Mouse (Mus musculus) kidney, embryonic 15.5 days (tissue): ENCODE data around the gene Msantd2. TPM values are rescaled to one million over a fixed set of nuclear protein-coding genes. Genes with fewer than 3 reads are reported as not detected.
A peak's percentile ranks its signal among the peaks of the same experiment; 100 is the strongest.

Experiments used
- ATAC-seq: fragments of 200-750 bp; cut with Nextera tagmentation; replicated peaks from 2 replicates; pipeline ENCODE4 v1.8.0; 2017; ENCODE audit warnings: moderate TSS enrichment; ENCODE audit not compliant: low FRiP score
- H3K27ac ChIP-seq: fragments of 300-500 bp; sonication (generic); 2 replicates; pipeline ENCODE4 v1.5.1; 2015; ENCODE audit warnings: mild to moderate bottlenecking, inconsistent platforms
- H3K27me3 ChIP-seq: fragments of 300-500 bp; sonication (generic); 2 replicates; pipeline ENCODE4 v1.6.1; 2015; ENCODE audit warnings: inconsistent platforms
- H3K36me3 ChIP-seq: fragments of 300-500 bp; sonication (generic); 2 replicates; pipeline ENCODE4 v1.6.1; 2015; ENCODE audit warnings: inconsistent platforms
- H3K4me1 ChIP-seq: fragments of 300-500 bp; sonication (generic); 2 replicates; pipeline ENCODE4 v1.6.1; 2015; ENCODE audit warnings: inconsistent platforms
- H3K4me2 ChIP-seq: fragments of 300-500 bp; sonication (generic); 2 replicates; pipeline ENCODE4 v1.6.1; 2015; ENCODE audit warnings: moderate library complexity, mild to moderate bottlenecking, inconsistent platforms
- H3K4me3 ChIP-seq: fragments of 300-500 bp; sonication (generic); replicated peaks from 2 replicates; pipeline ENCODE4 v1.5.1; 2015; ENCODE audit warnings: mild to moderate bottlenecking, inconsistent platforms
- H3K9ac ChIP-seq: fragments of 300-500 bp; sonication (generic); 2 replicates; pipeline ENCODE4 v1.6.1; 2015; ENCODE audit warnings: mild to moderate bottlenecking, inconsistent platforms
- H3K9me3 ChIP-seq: fragments of 300-500 bp; sonication (generic); replicated peaks from 2 replicates; pipeline ENCODE4 v1.6.1; 2016; ENCODE audit warnings: inconsistent platforms
- WGBS: fragments of 180-500 bp; shearing (Covaris S2); methylation state at CpG from one replicate; pipeline ENCODE4 v1.1.7; 2015; ENCODE audit warnings: mixed read lengths; 5-methylcytosine and 5-hydroxymethylcytosine counted together
- polyA plus RNA-seq: library from polyadenylated mRNA; unstranded; fragments of >200 nt; fragmentation: Nextera tagmentation; extraction: Ambion mirVana; gene quantifications from 2 replicates; pipeline ENCODE4 v1.2.1, GENCODE M21; 2015

The Msantd2 gene
- polyA plus RNA-seq, 1 experiment from 2014 or later, result 23.9 TPM

DNA sequence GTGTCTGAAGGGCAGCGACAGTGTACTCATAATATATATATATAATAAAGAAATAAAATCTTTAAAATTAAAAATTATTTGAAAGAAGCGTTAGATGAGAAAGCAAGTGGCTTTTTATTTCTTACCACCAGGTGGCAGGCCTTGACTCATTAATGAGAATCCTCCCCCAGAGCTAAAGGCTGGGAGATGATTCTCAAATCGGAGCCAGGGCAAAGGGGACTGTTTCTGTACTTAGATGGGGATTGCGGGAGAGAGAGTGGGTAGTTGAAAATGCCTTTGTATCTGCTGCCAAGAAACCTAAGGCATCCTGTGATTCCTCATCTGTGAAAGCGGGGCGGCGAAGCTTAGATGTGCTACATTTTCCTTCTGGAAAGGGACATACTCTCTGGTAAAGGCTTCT lies 26.4 kb upstream of the Msantd2 start:
- H3K4me3 ChIP-seq, result no peak overlapping the region
- no peak overlapping the region for H3K9ac ChIP-seq
- H3K27ac ChIP-seq, result no peak overlapping the region
- no peaks in the 10 kb centered on the region for H3K9me3 ChIP-seq
- H3K4me2 ChIP-seq, result 0 out of 2 replicates have a peak overlapping the region, but pooled peaks have one; percentile 25
- H3K4me1 ChIP-seq, result peaks cover 16% of the 10 kb centered on the region
- peaks cover 71% of the 10 kb centered on the region for H3K27me3 ChIP-seq
- 9% methylated on average over 7 of the region's 7 CpGs for WGBS
- no peak for ATAC-seq
- no peaks in the 10 kb centered on the region for H3K36me3 ChIP-seq

DNA sequence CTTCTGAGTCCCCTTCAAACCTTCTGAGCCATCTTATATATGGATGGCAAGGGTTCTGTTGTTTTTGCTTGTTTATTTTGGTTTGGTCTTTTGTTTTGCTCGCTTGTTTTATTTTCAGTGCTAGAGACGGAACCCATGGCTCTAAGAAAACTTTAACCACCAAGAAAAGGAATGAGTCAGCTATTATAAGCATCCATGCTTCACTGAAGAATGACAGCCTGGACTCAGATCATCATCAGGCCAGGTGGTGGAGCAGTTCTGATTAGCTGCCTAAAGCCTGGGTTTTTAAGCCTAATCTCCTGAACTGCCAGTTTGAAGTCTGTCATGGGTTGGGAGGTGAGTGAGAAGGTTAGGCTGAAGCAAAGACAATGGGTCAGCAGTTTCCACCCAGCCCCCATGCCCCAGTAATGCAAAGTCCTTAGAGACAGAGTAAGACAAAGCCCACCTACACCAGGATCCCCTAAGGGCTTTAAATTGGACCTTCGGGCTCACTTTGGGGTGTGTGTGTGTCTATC lies 15.5 kb upstream of the Msantd2 start:
- Histone ChIP-seq H3K27ac (no peak overlapping the region), H3K9me3 (no peaks in the 10 kb centered on the region), H3K27me3 (peaks cover 6% of the 10 kb centered on the region; the same call in 1 of the 2 replicates), H3K4me1 (no peaks in the 10 kb centered on the region), H3K9ac (no peak overlapping the region), H3K4me2 (no peak overlapping the region), H3K4me3 (no peak overlapping the region), H3K36me3 (no peaks in the 10 kb centered on the region)
- ATAC-seq, result 0 out of 2 replicates have a peak, but pooled peaks have one; percentile 22
- WGBS, result 68% methylated on average over 3 of the region's 3 CpGs

DNA sequence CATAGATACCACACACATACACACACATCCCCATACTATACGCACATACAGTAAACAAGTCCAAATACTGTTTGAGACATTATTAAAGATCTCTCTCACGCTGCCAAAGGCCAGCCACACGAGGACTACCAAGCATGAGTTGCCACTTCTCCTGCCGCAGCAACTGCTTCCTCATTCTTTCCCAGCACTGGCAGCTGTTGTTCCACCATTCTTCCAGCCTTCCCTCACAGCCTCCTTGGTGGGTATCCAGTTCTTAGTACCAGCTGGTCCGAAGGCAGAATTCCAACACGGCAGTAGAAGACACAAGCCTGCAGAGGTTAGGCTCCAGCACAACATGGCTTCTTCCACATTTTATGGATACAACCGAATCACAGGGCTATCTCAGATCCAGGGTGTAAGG lies 14.2 kb upstream of the Msantd2 start:
- WGBS, result 88% methylated on average over 7 of the region's 7 CpGs
- H3K4me2 ChIP-seq, result no peak overlapping the region
- H3K9ac ChIP-seq, result no peak overlapping the region
- H3K4me1 ChIP-seq, result no peaks in the 10 kb centered on the region
- no peak overlapping the region for H3K4me3 ChIP-seq
- H3K9me3 ChIP-seq, result no peaks in the 10 kb centered on the region
- ATAC-seq, result no peak
- H3K27me3 ChIP-seq, result peaks cover 6% of the 10 kb centered on the region; the same call in 1 of the 2 replicates
- no peaks in the 10 kb centered on the region for H3K36me3 ChIP-seq
- H3K27ac ChIP-seq, result no peak overlapping the region

DNA sequence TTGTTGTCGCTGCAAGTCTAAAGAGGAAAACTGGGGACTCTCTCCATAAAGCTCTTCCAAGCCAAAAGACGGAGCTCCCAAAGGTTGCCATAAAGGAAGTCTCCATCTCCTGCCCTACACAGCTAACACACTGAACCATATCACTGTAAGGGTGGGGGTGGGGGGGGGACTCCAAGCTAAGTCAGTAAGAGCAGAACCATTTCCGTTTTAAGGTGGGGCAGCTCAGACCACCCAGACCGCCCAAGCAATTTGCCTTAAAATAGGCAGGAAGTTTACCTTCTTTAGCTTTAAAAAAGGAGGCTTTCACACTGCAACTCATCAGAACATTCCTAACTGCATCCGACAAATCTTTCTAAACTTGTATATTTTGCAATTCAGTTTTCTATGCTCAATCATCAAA lies 4.0 kb upstream of the Msantd2 start:
- no peak for ATAC-seq
- Histone ChIP-seq H3K27me3 (no peaks in the 10 kb centered on the region), H3K9me3 (no peaks in the 10 kb centered on the region), H3K4me3 (no peak overlapping the region), H3K36me3 (no peaks in the 10 kb centered on the region), H3K9ac (no peak overlapping the region), H3K4me2 (no peak overlapping the region), H3K27ac (no peak overlapping the region), H3K4me1 (peaks cover 10% of the 10 kb centered on the region)
- 49% methylated on average over 5 of the region's 5 CpGs for whole genome bisulfite sequencing

DNA sequence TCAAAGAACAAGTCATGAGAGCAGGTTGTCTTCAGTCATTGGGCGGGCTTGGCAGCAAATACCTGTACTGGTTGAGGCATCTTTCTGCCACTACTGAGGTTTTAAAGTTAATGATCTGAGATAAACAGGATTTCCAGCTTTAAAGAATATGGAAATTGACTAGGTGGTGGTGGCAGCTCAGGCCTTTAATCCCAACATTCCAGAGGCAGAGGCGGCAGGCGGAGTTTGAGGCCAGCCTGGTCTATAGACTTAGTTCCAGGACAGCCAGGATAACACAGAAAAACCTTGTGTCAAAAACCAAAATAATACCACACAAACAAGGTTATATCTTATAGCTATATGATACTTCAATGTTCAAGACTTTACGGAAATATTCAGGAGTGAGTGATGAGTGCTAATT lies 1.1 kb upstream of the Msantd2 start:
- ATAC-seq, result no peak
- 41% methylated on average over 4 of the region's 4 CpGs for WGBS
- peak overlapping the region; percentile 85; the same call in 1 of the 2 replicates for H3K9ac ChIP-seq

DNA sequence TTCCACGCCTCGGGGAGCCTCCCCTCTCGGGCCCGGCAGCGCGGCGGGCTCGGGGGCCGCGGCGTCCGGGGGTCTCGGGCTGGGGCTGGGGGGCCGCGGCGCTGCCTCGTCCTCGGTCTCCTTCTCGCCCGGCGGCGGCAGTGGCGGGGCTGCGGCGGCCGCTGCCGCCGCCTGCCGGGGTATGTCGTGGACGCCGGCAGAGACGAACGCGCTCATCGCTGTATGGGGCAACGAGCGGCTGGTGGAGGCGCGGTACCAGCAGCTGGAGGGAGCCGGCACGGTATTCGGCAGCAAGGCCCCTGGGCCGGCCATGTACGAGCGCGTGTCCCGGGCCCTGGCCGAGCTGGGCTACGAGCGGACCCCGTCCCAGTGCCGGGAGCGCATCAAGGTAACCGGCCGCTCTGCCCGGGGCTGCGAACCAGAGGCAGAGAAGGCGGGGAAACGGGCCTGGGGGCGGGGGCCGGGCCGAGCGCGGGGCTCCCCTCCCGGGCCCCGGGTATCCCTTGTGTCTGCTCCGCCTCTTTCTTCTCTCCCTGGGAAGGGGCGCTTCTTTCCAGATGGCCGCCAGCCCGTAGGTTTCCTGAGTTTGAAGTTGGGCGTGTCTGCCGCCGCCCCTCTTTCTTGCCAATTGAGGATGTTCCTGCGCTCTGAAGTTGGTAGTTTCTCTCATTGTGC lies 464 bp downstream of the Msantd2 start:
- H3K9me3 ChIP-seq, result no peaks in the 10 kb centered on the region
- no peaks in the 10 kb centered on the region for H3K27me3 ChIP-seq
- no peaks in the 10 kb centered on the region; the same call in 1 of the 2 replicates for H3K36me3 ChIP-seq
- WGBS, result under 1% methylated on average over 66 of the region's 75 CpGs
- H3K4me1 ChIP-seq, result peaks cover 21% of the 10 kb centered on the region
- peak overlapping the region; percentile 85 for H3K9ac ChIP-seq
- ATAC-seq, result peak; percentile 79
- H3K27ac ChIP-seq, result peak overlapping the region; percentile 100
- H3K4me3 ChIP-seq, result peak overlapping the region; percentile 84
- peak overlapping the region; percentile 85 for H3K4me2 ChIP-seq

More for the DNA sequence above, 1.1 kb upstream of the Msantd2 start:
- peak overlapping the region; percentile 100 for H3K27ac ChIP-seq
- H3K9me3 ChIP-seq, result no peaks in the 10 kb centered on the region
- H3K4me2 ChIP-seq, result peak overlapping the region; percentile 85
- H3K36me3 ChIP-seq, result no peaks in the 10 kb centered on the region; the same call in 1 of the 2 replicates
- H3K4me3 ChIP-seq, result peak overlapping the region; percentile 84
- H3K4me1 ChIP-seq, result peaks cover 21% of the 10 kb centered on the region
- H3K27me3 ChIP-seq, result no peaks in the 10 kb centered on the region

DNA sequence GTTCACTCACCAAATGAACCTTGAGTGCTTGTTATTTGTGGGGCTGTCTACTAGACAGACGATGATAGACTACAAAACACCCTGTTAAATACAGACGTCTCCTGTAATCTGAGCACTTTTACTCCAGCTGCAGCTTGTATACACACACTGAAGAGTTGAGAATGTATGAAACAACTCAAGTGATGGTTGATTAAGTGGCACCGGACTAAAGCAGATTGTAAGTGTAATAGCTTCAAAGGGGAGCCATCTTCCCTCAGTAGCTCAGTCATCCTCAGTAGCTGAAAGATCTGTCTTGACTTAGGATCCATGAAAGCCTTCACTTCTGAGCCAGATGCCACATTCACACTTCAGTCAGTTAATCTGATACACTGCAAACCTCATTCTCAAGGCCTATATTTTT lies 6.6 kb downstream of the Msantd2 start:
- no peak overlapping the region for H3K4me2 ChIP-seq
- peaks cover 4% of the 10 kb centered on the region for H3K4me1 ChIP-seq
- no peaks in the 10 kb centered on the region for H3K27me3 ChIP-seq
- no peak for ATAC-seq
- H3K36me3 ChIP-seq, result peaks cover 8% of the 10 kb centered on the region; the same call in 1 of the 2 replicates
- H3K9ac ChIP-seq, result no peak overlapping the region
- no peaks in the 10 kb centered on the region for H3K9me3 ChIP-seq
- no peak overlapping the region for H3K27ac ChIP-seq
- WGBS, result 54% methylated on average over 3 of the region's 3 CpGs
- H3K4me3 ChIP-seq, result no peak overlapping the region

DNA sequence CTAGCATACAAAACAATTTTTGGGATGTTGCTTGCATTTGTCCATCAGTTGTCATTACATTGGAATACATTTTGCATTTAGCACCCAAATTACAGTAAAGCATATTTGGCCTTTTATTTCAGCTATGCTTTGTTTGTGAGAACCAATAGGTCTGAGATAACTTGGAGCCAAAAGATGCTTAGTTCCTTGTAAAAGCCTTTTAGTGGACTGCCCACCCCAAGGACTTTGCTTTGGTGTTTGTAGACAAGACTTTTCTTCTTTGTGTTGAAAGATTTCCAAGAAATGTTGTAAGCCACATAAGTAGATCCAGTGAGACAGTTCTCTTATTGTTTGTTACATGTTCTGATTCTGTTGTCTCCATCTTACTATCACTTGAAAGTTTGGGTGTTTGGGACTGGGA lies 7.2 kb downstream of the Msantd2 start:
- H3K4me1 ChIP-seq, result peaks cover 3% of the 10 kb centered on the region; the same call in 1 of the 2 replicates
- H3K27ac ChIP-seq, result no peak overlapping the region
- ATAC-seq, result no peak
- peaks cover 8% of the 10 kb centered on the region; the same call in 1 of the 2 replicates for H3K36me3 ChIP-seq
- H3K4me2 ChIP-seq, result no peak overlapping the region
- H3K4me3 ChIP-seq, result no peak overlapping the region
- H3K27me3 ChIP-seq, result no peaks in the 10 kb centered on the region
- H3K9me3 ChIP-seq, result no peaks in the 10 kb centered on the region
- H3K9ac ChIP-seq, result no peak overlapping the region

DNA sequence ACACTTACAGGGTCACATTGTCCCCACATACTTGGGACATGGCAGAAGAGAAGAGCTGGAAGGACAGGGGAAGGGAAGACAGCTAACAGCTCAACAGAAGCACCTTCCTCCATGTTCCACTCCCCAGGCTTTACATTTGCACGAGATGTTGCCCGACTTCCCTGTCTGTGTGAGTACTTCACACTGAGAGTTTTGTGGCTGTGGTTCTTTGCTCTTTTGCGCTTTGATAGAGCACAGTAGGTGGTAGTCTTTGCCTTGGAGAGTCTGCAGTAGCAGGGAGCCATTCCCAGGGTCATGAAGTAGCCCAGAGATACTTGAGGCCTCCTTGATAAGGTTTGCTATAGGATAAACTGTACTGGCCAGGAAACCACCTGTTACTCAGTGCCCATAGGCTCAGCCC lies 11.1 kb downstream of the Msantd2 start:
- no peaks in the 10 kb centered on the region for H3K9me3 ChIP-seq
- H3K4me3 ChIP-seq, result no peak overlapping the region
- H3K36me3 ChIP-seq, result peaks cover 12% of the 10 kb centered on the region; the same call in 1 of the 2 replicates
- no peaks in the 10 kb centered on the region for H3K4me1 ChIP-seq
- no peak overlapping the region for H3K27ac ChIP-seq
- H3K27me3 ChIP-seq, result no peaks in the 10 kb centered on the region
- no peak overlapping the region for H3K9ac ChIP-seq
- H3K4me2 ChIP-seq, result no peak overlapping the region
- no peak for ATAC-seq
- WGBS, result 86% methylated on average over 3 of the region's 3 CpGs

DNA sequence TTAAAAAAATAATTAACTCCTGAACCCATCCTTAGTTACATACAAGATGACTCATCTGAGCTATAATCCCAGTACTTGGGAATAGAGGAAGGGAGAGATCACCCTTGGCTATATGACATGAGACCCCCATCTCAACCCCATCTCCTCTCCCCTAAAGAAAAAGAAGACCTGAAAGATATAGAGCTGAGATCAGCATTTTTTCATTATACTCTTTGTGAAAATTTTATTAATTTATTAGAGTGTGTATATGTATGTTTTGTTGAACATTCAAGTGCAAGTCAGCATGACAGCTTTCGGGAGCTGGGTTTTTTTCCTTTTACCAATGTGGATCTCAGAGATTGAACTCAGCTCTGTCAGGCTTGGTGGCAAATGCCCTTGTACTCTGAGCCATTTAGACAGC lies 12.1 kb downstream of the Msantd2 start:
- no peak overlapping the region for H3K4me2 ChIP-seq
- H3K27me3 ChIP-seq, result no peaks in the 10 kb centered on the region
- no peaks in the 10 kb centered on the region for H3K9me3 ChIP-seq
- 98% methylated on average over 1 of the region's 1 CpGs for WGBS
- no peak overlapping the region for H3K4me3 ChIP-seq
- H3K27ac ChIP-seq, result no peak overlapping the region
- peaks cover 9% of the 10 kb centered on the region; the same call in 1 of the 2 replicates for H3K36me3 ChIP-seq
- no peaks in the 10 kb centered on the region for H3K4me1 ChIP-seq
- ATAC-seq, result no peak
- no peak overlapping the region for H3K9ac ChIP-seq

DNA sequence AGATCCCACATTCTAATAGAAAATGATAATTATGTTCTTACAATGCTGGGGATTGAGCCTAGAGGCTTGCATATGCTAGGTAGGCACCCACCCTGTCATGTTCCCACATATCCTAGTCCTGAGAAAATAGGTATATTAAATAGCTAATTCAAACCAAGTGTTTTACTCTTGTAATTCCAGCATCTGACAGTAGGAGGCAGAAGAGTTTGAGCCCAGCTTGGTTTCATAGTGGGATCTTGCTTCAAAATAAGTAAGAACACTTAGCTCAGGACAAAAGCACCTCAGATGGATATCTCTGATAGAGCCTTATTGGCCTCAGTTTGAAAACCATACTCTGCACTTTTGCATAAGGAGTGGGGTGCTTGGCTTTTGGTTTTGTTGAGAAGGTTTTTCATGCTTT lies 15.2 kb downstream of the Msantd2 start:
- no peak for ATAC-seq
- H3K4me3 ChIP-seq, result no peak overlapping the region
- H3K4me1 ChIP-seq, result peaks cover 10% of the 10 kb centered on the region
- no peaks in the 10 kb centered on the region for H3K27me3 ChIP-seq
- no peaks in the 10 kb centered on the region for H3K9me3 ChIP-seq
- no peak overlapping the region for H3K4me2 ChIP-seq
- H3K9ac ChIP-seq, result no peak overlapping the region
- H3K36me3 ChIP-seq, result peaks cover 8% of the 10 kb centered on the region; the same call in 1 of the 2 replicates
- H3K27ac ChIP-seq, result no peak overlapping the region

DNA sequence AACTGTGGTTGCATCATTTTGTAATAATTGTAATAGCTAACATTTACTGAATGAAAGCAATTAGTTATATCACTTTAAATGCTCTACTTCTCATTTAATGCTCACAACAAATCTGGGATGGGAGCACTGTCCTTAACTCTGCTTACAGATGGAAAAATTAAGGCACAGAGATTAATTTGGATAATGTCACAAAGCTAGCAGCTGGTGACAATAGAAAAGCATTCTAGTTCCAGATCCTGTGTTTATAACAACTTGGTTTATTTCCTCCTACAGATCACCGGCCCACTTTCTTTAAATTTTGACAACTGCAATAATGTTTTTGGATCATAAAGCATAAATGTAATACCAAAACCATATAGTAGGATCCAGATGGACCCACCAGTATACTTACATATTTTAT lies 16.9 kb downstream of the Msantd2 start:
- H3K36me3 ChIP-seq, result peaks cover 5% of the 10 kb centered on the region; the same call in 1 of the 2 replicates
- no peak overlapping the region for H3K4me3 ChIP-seq
- H3K27ac ChIP-seq, result no peak overlapping the region
- no peak for ATAC-seq
- H3K4me2 ChIP-seq, result no peak overlapping the region
- no peak overlapping the region for H3K9ac ChIP-seq
- no peaks in the 10 kb centered on the region for H3K27me3 ChIP-seq
- H3K4me1 ChIP-seq, result peaks cover 10% of the 10 kb centered on the region
- WGBS, result 91% methylated on average over 1 of the region's 1 CpGs
- no peaks in the 10 kb centered on the region for H3K9me3 ChIP-seq
